Mouse (Mus musculus): ENCODE measurements around the gene Chrm3.

Gene Chrm3

DNA sequence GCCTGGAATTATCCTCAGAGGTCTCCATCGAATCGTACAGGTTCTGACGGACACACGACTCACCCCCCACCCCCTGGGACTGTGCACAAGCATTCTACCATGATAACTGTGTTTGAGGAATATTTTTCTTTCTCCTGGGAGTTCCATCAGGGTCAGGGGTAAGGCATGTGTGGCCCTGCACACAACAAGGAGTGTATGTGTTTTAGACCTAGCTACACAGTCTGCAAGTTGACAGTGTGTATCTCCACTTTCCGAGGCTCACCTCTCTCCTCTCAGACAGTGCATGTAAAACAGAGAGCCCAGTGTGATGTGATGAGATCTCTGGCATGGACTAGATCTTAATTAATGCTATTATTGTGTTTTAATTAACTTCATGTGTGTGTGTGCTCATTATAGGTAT, 472.4 kb downstream of the Chrm3 start:
- no peak for DNase-seq

DNA sequence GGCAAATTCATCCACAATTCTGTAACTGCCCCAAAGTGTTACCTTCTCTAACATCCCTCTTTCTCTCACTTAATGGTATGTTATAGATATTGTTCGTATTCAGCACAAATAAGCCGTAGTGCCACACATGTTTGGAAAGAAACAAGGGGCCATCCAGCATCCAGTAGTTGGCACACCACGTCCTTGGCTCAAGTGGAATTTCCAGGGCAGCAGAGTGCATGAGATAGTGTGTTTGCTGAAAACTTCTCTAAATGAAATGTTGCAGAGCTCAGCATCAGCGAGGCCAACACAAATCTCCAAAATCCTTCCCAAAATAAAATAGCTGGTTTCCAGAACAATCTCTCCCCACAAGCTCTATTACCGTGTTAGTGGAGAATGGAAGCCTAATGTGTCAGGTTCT, 473.4 kb downstream of the Chrm3 start:
- DNase-seq, result no peak

DNA sequence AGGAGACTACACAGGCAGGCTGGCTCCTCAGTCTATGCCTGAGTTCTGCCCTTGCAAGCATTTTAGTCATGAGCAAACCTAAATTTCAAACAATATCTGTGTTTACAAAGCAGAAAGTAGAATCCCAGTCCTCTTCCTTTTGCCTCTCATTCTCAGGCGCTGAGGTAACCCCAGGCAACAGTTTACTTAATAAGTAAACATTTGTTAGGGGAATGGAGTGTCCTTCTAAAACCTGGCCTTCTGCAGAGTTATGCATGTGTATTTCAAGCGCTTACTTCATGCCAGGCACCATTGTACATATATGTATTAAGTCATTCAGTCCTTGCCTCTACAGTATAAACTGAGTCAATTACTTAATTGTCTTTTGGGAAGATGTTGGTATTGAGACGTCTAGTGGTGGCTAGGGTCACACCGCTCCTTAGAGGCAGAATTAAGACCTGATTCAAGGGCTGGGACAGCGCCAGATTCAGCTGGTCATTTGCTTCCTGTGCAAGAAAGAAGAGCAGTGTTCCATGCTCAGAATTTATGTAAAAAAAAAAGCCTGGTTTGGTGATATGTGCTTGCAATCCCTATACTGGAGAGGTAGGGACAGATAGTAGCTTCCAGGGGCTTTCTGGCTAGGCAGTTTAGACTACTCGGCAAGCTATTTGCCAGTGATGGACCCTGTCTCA, 474.0 kb downstream of the Chrm3 start:
- no peak for DNase-seq

DNA sequence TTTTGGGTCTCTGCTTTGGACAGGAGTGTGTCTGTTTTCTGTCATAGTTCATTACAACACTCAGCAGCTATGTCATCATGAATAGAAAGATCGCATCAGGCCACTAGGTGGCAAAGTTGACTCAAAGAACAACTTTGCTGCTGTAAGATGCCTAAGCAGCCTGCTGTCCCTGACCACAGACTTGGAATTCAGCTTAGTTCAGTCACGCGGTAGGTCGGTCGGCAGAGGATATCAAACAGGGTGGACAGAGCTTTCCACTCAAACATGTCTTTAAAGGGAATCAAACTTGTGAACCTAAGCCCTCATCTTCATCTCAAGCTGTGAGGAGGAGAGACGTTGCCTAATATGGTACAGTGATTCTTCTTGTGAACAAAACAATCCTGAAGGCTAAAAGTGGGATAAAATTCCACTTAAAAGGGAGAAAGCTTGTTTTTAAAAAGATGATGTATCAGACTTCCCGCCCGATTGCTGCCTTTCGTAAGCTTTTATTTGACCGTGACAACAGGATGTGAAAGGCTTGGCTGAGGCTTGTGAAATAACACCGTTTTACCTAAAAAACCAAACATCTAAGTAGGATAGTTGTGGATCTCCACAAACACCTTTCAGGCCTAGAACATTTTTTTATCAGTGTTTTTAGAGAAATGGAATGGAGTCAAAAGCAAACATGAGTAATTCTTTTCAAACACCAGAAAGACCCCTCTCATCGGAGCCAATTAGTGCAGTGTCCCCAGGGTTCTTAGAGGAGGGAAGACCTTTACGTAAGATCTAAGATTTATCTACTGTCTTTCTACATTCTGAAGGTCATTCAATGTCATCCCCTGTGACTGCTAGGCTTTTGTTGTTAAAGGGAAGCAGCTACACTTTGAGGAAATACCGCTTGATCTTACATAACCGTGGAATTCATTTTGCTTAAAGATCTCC, 478.0 kb downstream of the Chrm3 start:
- DNase-seq, result peak; percentile 70

DNA sequence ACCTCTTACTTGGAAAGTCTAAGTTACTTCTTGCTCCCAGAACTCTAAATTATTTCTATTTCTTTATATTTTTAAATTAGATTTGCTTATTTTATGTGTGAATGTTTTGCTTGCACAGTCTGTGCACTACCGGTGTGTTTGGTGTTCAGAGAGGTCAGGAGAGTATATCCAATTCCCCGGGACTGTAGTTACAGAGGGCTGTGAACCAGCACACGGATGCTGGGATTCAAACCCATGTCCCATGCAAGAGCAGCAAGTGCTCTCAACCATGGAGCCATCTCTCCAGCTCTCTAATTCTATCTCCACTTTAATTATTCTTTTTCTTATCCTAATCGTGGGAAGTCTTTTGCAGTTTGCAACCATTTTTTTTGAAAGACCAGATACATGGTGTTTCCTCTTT, 478.7 kb downstream of the Chrm3 start:
- no peak for DNase-seq

DNA sequence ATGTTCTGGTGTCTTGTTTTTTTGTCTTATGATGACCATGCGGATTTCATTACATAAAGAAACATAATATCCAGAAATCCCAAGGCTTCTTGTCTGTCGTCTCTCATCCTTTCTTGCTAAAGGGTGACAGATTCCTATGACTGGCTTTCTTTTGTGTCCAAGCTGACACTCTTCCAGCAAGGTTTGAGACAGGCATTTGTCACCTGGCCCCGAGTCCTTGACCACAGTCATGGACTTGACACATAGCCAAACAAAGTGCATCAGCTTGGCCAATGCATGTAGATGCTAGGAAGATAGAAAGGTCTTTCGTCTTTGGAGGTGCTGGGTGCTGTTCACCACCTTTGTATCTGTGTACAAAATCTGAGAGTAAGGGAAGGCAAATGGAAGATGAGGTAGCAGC, 480.2 kb downstream of the Chrm3 start:
- DNase-seq, result no peak

DNA sequence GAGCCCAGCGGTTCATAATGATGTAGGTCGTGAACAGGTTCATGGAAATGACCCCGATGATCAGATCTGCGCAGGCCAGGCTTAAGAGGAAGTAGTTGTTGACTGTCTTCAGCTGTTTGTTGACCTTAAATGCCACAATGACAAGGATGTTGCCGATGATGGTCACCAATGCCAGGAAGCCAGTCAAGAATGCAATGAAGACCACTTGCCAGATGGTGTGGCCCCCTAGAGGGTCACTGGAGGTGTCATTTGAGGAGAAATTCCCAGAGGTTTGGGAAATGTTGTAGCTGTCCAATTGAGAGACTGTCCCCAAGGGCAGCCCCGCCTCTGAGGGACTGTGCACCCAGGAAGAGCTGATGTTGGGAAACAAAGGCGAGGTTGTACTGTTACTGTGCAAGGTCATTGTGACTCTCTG, 482.0 kb downstream of the Chrm3 start:
- no peak for DNase-seq

DNA sequence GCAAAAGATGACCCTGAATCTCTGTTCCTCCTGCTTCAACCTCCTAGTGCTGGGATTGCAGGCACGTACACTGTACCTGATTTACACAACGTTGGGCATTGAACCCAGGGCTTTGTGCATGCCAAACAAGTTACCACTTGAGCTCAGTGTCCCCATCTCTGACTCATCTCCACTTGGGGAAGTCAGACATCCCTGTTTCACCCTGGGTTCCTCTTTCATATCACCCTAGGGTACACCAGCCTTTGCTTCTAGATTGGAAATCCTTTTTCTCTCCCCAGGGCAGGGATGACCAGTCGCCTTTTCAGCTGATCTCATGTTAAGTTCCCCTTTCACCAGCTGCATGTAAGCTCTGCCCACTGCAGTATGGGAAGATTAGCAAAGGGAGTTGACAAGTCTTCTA, 487.3 kb downstream of the Chrm3 start:
- no peak for DNase-seq

DNA sequence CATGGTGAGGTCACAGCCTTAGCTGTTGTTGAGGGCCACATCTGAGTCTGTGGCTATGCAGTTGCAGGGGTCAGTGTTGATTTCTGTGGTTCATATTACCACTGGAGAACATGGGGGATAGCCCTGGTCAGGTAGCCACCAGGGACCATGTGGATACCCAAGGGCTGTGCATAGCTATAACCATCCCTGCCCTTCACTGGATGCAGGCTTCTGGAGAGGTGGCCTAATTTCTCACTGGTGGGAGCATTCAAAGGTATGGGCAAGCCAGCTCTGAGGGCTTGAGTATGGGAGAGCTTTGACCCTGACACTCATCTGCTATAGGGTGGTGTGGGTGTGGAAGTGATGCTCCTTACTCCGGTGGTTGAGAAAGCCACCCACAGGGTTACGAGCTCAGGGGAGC, 494.5 kb downstream of the Chrm3 start:
- no peak for DNase-seq

DNA sequence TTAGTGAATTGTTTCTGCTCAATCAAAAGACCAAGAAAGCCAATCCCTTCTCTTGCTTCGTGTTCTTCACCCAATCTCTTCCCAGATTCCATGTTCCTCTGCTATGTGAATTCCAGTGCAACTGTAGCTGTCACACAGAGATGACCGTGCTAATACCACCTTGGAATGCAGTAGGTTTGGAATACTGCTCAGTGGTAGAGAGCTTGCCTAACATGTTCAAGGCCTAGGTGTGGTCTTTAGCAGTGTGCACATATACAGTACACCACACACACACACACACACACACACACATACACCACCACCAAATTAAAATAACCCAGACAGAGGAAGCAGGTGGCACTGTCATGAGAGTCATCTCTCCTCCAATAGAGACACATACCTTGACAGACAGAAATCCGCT, 513.1 kb downstream of the Chrm3 start:
- DNase-seq, result no peak

DNA sequence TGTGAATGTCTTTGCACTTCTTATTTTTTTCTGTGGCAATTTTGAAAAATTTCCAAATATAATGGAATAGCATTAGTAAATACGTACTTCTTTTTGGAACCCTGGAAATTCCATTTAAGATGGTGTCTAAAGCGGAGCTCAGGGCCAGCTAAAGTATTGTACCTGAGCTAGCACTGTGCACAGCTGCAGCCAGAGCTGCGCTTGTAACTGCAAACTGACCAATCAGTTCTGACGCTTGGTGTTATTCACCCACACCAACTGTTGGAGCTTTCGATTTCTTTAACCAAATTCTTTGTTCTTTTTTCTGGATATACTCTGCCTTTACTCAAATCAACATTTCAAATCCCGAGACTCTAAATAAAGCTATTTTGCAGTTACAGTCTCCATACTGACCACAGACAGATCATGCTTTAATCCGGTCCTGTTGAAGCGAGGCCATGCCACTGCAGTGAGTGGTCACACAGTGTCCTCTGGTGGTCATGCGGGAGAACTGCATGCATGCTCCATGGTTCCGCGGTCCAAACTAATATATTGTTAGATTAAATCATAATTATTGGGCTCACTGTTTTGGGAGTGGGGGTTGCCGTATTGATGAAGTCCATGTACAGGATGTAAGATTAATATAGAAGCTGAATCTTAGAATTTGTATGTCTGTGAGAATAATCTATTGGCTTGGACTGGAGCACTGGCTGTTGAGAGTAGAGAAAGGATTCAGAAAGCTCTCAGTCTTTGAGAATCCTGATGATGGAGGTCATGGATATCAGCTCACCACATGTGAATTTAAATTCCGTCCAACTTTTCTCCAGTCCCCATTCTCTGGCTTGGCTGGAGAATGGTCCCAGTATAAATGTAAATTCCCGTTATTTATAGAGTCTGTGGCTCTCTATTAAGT, 513.9 kb downstream of the Chrm3 start:
- peak; percentile 51 for DNase-seq

DNA sequence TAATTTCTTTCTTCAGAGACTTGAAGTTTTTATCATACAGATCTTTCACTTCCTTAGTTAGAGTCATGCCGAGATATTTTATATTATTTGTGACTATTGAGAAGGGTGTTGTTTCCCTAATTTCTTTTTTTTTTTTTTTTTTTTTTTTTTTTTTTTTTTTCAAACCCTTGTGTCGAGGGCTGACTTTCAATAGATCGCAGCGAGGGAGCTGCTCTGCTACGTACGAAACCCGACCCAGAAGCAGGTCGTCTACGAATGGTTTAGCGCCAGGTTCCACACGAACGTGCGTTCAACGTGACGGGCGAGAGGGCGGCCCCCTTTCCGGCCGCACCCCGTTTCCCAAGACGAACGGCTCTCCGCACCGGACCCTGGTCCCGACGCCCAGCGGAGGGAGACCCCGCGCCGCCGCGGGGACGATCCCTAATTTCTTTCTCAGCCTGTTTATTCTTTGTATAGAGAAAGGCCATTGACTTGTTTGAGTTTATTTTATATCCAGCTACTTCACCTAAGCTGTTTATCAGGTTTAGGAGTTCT, 526.4 kb downstream of the Chrm3 start:
- peak; percentile 71 for DNase-seq

DNA sequence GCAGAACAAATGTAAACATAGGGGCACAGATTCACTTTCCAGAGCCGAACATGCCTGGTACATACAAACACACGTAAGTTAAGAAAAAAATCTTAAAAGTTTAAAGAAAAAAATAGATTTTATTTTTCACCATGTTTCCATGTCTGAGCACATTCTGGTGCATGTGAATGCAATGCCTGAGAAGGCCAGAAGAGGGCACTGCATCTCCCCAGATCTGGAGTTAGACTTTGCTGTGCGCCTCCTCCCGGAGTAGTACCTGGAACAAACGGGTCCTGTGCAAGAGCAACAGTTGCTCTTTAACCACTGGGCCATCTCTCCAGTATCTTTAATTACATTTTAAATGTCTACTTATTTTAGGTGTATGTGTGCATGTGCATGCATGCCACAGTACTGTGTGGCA, 534.4 kb downstream of the Chrm3 start:
- peak; percentile 17 for DNase-seq

Data from right cerebral cortex, postnatal 14 days (tissue).